Mouse (Mus musculus) stomach, postnatal 0 days (tissue): ENCODE measurements around the gene Rufy4.

Experiments used
- CTCF ChIP-seq: IDR thresholded peaks from 2 replicates; pipeline ENCODE4 v1.5.1; 2016; ENCODE audit warnings: antibody characterized with exemption, low read depth, mild to moderate bottlenecking, moderate library complexity
- EP300 ChIP-seq: optimal IDR thresholded peaks from 2 replicates; pipeline ENCODE3; 2016; ENCODE audit warnings: antibody characterized with exemption

GRCm38 (mm10) chr1:74178618-74179017 is 53.3 kb downstream of the Rufy4 start:
- TF ChIP-seq CTCF (no peak), EP300 (no peak)
